Mouse (Mus musculus): ENCODE results near the gene Coq8a.

DNA sequence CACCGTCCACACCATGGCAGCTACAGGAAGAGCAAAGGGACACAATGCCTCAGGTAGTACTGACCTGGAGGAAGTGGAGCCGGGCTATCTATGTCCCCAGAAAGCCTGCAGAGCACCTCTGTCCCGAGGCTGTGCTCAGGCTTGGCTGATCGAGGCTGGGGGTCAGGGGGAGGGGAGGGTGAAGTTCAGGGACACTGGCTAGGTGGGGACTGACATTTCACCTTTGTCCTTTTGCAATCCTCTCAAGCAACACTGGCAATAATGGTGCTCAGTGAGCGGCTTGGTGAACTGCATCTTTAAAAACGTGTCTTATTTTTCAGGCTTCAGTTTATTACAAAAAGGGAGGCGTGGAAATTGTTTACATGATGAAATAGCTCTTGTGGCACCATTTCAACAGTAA lies 30.5 kb upstream of the Coq8a start:
- no peak for TF ChIP-seq POLR2A (IDR thresholded peaks at IDR 0.05; ENCODE audit: borderline replicate concordance, low read depth, low read length)
- no peak for TF ChIP-seq CTCF (IDR thresholded peaks at IDR 0.05; ENCODE audit: low read depth, low read length)
